Mouse (Mus musculus): ENCODE results near the gene Tex30. TPM values are rescaled to one million over a fixed set of nuclear protein-coding genes. Genes with fewer than 3 reads are reported as not detected.

The Tex30 gene
- polyA plus RNA-seq, 1 experiment = 6.0 TPM

DNA sequence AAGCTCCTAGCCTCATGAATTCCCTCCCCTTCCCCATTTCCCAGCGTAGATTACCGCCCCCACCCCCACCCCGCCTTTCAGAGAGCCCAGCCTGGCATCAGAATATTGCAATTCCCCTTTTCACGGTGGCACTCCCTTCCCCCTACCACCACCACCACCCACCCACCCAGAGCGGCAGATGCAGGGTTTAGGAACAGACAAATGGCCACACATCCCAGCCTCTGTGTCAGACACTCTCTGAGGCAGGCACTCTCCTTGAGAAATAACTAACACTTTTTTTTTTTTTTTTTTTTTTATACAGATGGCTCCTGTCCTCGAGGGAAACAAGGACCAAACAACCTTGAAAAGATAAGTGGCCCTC is 59.7 kb downstream of the Tex30 start:
- DNase-seq = no peak
- Histone ChIP-seq H3K4me1 (ENCODE audit: control insufficient read depth, insufficient read depth, low read length) (no peaks in the 10 kb centered on the region), H3K27ac (ENCODE audit: insufficient read depth, low read depth, low read length) (no peak overlapping the region), H3K4me3 (ENCODE audit: insufficient read depth, low read depth, low read length) (peak overlapping the region; percentile 50), H3K27me3 (replicated peaks; ENCODE audit: control insufficient read depth, insufficient read depth, low read length) (no peaks in the 10 kb centered on the region), H3K36me3 (ENCODE audit: control insufficient read depth, insufficient read depth, low read length) (no peaks in the 10 kb centered on the region)
- TF ChIP-seq CTCF (conservative IDR thresholded peaks at IDR 0.05; ENCODE audit: insufficient read depth, insufficient read length, low read depth, low read length) (no peak), POLR2A (IDR thresholded peaks at IDR 0.05; ENCODE audit: low read depth, low read length) (no peak)
- WGBS = 8% methylated on average over 6 of the region's 6 CpGs

GRCm38 (mm10) chr1:44041797-44042554 is 60.3 kb downstream of the Tex30 start:
- TF ChIP-seq CTCF (conservative IDR thresholded peaks at IDR 0.05; ENCODE audit: insufficient read depth, insufficient read length, low read depth, low read length) (peak; percentile 48), POLR2A (IDR thresholded peaks at IDR 0.05; ENCODE audit: low read depth, low read length) (no peak)
- Histone ChIP-seq H3K4me3 (ENCODE audit: insufficient read depth, low read depth, low read length) (peak overlapping the region; percentile 50), H3K27ac (ENCODE audit: insufficient read depth, low read depth, low read length) (no peak overlapping the region), H3K36me3 (ENCODE audit: control insufficient read depth, insufficient read depth, low read length) (no peaks in the 10 kb centered on the region), H3K4me1 (ENCODE audit: control insufficient read depth, insufficient read depth, low read length) (no peaks in the 10 kb centered on the region), H3K27me3 (replicated peaks; ENCODE audit: control insufficient read depth, insufficient read depth, low read length) (no peaks in the 10 kb centered on the region)
- under 1% methylated on average over 17 of the region's 17 CpGs for WGBS
- peak; percentile 64 for DNase-seq

Other genes with a start within 250 kb of the Tex30 start
- gene Tpp2, start 168.8 kb downstream of the Tex30 start, polyA plus RNA-seq (2012; rRNA removed) = 4.3 and 6.5 TPM in 2 replicates
- 0.09 TPM in 1 of 2 replicates, not detected in the other for gene Mettl21c, start 82.4 kb downstream of the Tex30 start, polyA plus RNA-seq (2012; rRNA removed)
- gene Gm8251, start 40.5 kb downstream of the Tex30 start, polyA plus RNA-seq (2012; rRNA removed) = not detected in 2 replicates
- gene Kdelc1, start 16.4 kb upstream of the Tex30 start, polyA plus RNA-seq (2012; rRNA removed) = 11.4 and 12.0 TPM in 2 replicates
- gene Bivm, start 16.5 kb upstream of the Tex30 start, polyA plus RNA-seq (2012; rRNA removed) = 9.5 and 12.2 TPM in 2 replicates
- gene Ercc5, start 45.3 kb upstream of the Tex30 start, polyA plus RNA-seq (2012; rRNA removed) = 4.3 and 4.6 TPM in 2 replicates
- gene Mettl21e, start 116.5 kb upstream of the Tex30 start, polyA plus RNA-seq (2012; rRNA removed) = 0.03 TPM in 1 of 2 replicates, not detected in the other